Mouse (Mus musculus): ENCODE measurements at regions not wholly inside any gene's neighbourhood (a gene's known extent, or its start where the extent isn't known, plus 50 kb on each side); places are given as distances from the start of the nearest gene placed in this dataset.

- Histone ChIP-seq H3K36me3 (replicated peaks in 1 of 2; ENCODE audit: control insufficient read depth in 1 of 2, insufficient read depth in 1 of 2, low read length in 1 of 2) (no peaks in the 10 kb centered on the region), H3K4me1 (ENCODE audit: control insufficient read depth in 1 of 2, insufficient read depth in 2 of 2) (peaks cover 26 to 55% of the 10 kb centered on the region in 2 experiments), H3K4me2 (ENCODE audit: insufficient read depth, low read depth, poor library complexity, severe bottlenecking) (peak overlapping the region; percentile 60), H3K4me3 (replicated peaks in 1 of 3; ENCODE audit: low read depth in 2 of 3, low read length in 2 of 3, poor library complexity in 1 of 3) (no peak overlapping the region), H3K79me2 (replicated peaks; ENCODE audit: control insufficient read depth, extremely low read depth, insufficient read depth, poor library complexity, severe bottlenecking) (no peaks in the 10 kb centered on the region), H3K27ac (ENCODE audit: insufficient read depth, low read depth) (no peak overlapping the region), H3K9ac (ENCODE audit: insufficient read depth, low read depth) (no peak overlapping the region), H3K27me3 (replicated peaks) (no peaks in the 10 kb centered on the region), H3K9me3 (replicated peaks; ENCODE audit: low read length) (no peaks in the 10 kb centered on the region)
- in situ Hi-C loops (cut with MboI; ENCODE audit: low pct_ligation_motif_present, low pct_unique_long_range_greater_than_20kb, low sequenced_read_pairs) = no loop called here
- dilution Hi-C loops (cut with MboI; ENCODE audit: extremely low pct_ligation_motif_present, extremely low pct_unique_long_range_greater_than_20kb, low sequenced_read_pairs) = no loop called here
- DNase-seq (ENCODE audit: extremely low read depth) = no peak
- peak; percentile 10; the same call in 1 of the 2 replicates for TF ChIP-seq SMC3 (IDR thresholded peaks at IDR 0.05; ENCODE audit: low read depth, low read length)
- TF ChIP-seq CHD2 (IDR thresholded peaks at IDR 0.05; ENCODE audit: low read length) = peak; percentile 67; the same call in 1 of the 2 replicates
- TF ChIP-seq MYC (IDR thresholded peaks at IDR 0.05; ENCODE audit: low read depth, low read length) = peak; percentile 60
- TF ChIP-seq CHD1 (IDR thresholded peaks at IDR 0.05; ENCODE audit: low read depth, low read length) = no peak
- no peak for TF ChIP-seq PAX5 (IDR thresholded peaks at IDR 0.05; ENCODE audit: low read length)
- peak; percentile 50; the same call in 1 of the 2 replicates for TF ChIP-seq SIN3A (IDR thresholded peaks at IDR 0.05; ENCODE audit: low read length)
- TF ChIP-seq MAZ (IDR thresholded peaks at IDR 0.05; ENCODE audit: low read depth, low read length) = 0 out of 2 replicates have a peak, but pooled peaks have one; percentile 20
- no peak for TF ChIP-seq ELF1 (IDR thresholded peaks at IDR 0.05; ENCODE audit: low read depth, low read length)
- peak; percentile 73 for TF ChIP-seq TCF12 (IDR thresholded peaks at IDR 0.05; ENCODE audit: low read depth, low read length)
- TF ChIP-seq POLR2A (IDR thresholded peaks at IDR 0.05; ENCODE audit: low read depth, low read length) = no peak
- peak; percentile 62 for TF ChIP-seq BHLHE40 (IDR thresholded peaks at IDR 0.05; ENCODE audit: low read depth, low read length)
- TF ChIP-seq EP300 (IDR thresholded peaks at IDR 0.05; ENCODE audit: low read length) = peak; percentile 88
- peak; percentile 80; the same call in 1 of the 2 replicates for TF ChIP-seq JUN (IDR thresholded peaks at IDR 0.05; ENCODE audit: insufficient read depth, low read depth, low read length)
- peak; percentile 90 for TF ChIP-seq IRF4 (IDR thresholded peaks at IDR 0.05; ENCODE audit: low read depth, low read length)
- TF ChIP-seq JUND (conservative IDR thresholded peaks at IDR 0.05; ENCODE audit: low read depth, low read length) = peak; percentile 91
- TF ChIP-seq NRF1 (IDR thresholded peaks at IDR 0.05; ENCODE audit: low read depth, low read length) = 0 out of 2 replicates have a peak, but pooled peaks have one; percentile 21
- TF ChIP-seq MEF2A (IDR thresholded peaks at IDR 0.05; ENCODE audit: borderline replicate concordance, low read depth, low read length) = peak; percentile 60; the same call in 1 of the 2 replicates
- TF ChIP-seq POLR2AphosphoS2 (IDR thresholded peaks at IDR 0.05; ENCODE audit: low read depth, low read length) = no peak
- TF ChIP-seq ETS1 (conservative IDR thresholded peaks at IDR 0.05; ENCODE audit: low read depth, low read length) = peak; percentile 65
- peak; percentile 58; the same call in 1 of the 2 replicates for TF ChIP-seq MAX (IDR thresholded peaks at IDR 0.05; ENCODE audit: low read length)
- TF ChIP-seq MAFK (IDR thresholded peaks at IDR 0.05; ENCODE audit: insufficient replicate concordance, low read length) = peak; percentile 61; the same call in 1 of the 2 replicates
- TF ChIP-seq ZNF384 (IDR thresholded peaks at IDR 0.05; ENCODE audit: low read depth, low read length) = peak; percentile 63; the same call in 1 of the 2 replicates
Observed at GRCm38 (mm10) chr9:69668475-69669090, 92.2 kb downstream of the Foxb1 start.

All from CH12.LX (cell line).